Mouse (Mus musculus) liver, postnatal 0 days (tissue): ENCODE measurements around the gene Cfap70. TPM values are rescaled to one million over a fixed set of nuclear protein-coding genes. Genes with fewer than 3 reads are reported as not detected.

Source experiments
- ATAC-seq: fragments of 200-750 bp; cut with Nextera tagmentation; 2 replicates; pipeline ENCODE4 v1.8.0; 2017; ENCODE audit warnings: mild to moderate bottlenecking, moderate library complexity
- DNase-seq: peaks from one replicate; pipeline ENCODE4 v3.0.0-alpha.2; 2016
- H3K27ac ChIP-seq: fragments of 300-500 bp; sonication (generic); 2 replicates; pipeline ENCODE4 v1.5.1; 2014; ENCODE audit warnings: antibody characterized with exemption, moderate library complexity, mild to moderate bottlenecking, low read depth
- H3K27me3 ChIP-seq: fragments of 300-500 bp; sonication (generic); 2 replicates; pipeline ENCODE4 v1.6.1; 2014; ENCODE audit warnings: low read length, control low read depth, mixed read lengths; ENCODE audit not compliant: insufficient read depth
- H3K36me3 ChIP-seq: fragments of 300-500 bp; sonication (generic); replicated peaks from 2 replicates; pipeline ENCODE4 v1.6.1; 2014; ENCODE audit warnings: mild to moderate bottlenecking, control low read depth, low read length, moderate library complexity, mixed read lengths; ENCODE audit not compliant: insufficient read depth
- H3K4me1 ChIP-seq: fragments of 300-500 bp; sonication (generic); 2 replicates; pipeline ENCODE4 v1.6.1; 2014; ENCODE audit warnings: antibody characterized with exemption, mild to moderate bottlenecking, control low read depth; ENCODE audit not compliant: insufficient read depth
- H3K4me2 ChIP-seq: fragments of 300-500 bp; sonication (generic); 2 replicates; pipeline ENCODE4 v1.6.1; 2014; ENCODE audit warnings: low read depth, mild to moderate bottlenecking, low read length, moderate library complexity, mixed read lengths
- H3K4me3 ChIP-seq: fragments of 300-500 bp; sonication (generic); 2 replicates; pipeline ENCODE4 v1.5.1; 2014; ENCODE audit warnings: low read depth, low read length
- H3K9ac ChIP-seq: fragments of 300-500 bp; sonication (generic); replicated peaks from 2 replicates; pipeline ENCODE4 v1.6.1; 2014; ENCODE audit warnings: mild to moderate bottlenecking, moderate library complexity
- H3K9me3 ChIP-seq: fragments of 300-500 bp; sonication (generic); 2 replicates; pipeline ENCODE4 v1.6.1; 2016; ENCODE audit warnings: mild to moderate bottlenecking, control low read depth, low read length, mixed read lengths
- CTCF ChIP-seq: sonication (generic); IDR thresholded peaks from 2 replicates; pipeline ENCODE4 v1.5.1; 2016; ENCODE audit warnings: antibody characterized with exemption, low read depth
- EP300 ChIP-seq: IDR thresholded peaks from 2 replicates; pipeline ENCODE4 v1.6.1; 2016; ENCODE audit warnings: antibody characterized with exemption, low read depth, mild to moderate bottlenecking
- WGBS: fragments of 180-500 bp; shearing (Covaris S2); extraction: QIAGEN DNeasy Blood & Tissue Kit; methylation state at CpG from one replicate; pipeline ENCODE4 v1.1.7; 2014; ENCODE audit not compliant: insufficient replicate concordance; 5-methylcytosine and 5-hydroxymethylcytosine counted together
- polyA plus RNA-seq: library from polyadenylated mRNA; unstranded; fragments of >200 nt; fragmentation: Nextera tagmentation; extraction: Ambion mirVana; gene quantifications from 2 replicates; pipeline ENCODE4 v1.2.1, GENCODE M21; 2015

The Cfap70 gene
- polyA plus RNA-seq, 1 experiment from 2014 or later = 0.11 TPM

DNA sequence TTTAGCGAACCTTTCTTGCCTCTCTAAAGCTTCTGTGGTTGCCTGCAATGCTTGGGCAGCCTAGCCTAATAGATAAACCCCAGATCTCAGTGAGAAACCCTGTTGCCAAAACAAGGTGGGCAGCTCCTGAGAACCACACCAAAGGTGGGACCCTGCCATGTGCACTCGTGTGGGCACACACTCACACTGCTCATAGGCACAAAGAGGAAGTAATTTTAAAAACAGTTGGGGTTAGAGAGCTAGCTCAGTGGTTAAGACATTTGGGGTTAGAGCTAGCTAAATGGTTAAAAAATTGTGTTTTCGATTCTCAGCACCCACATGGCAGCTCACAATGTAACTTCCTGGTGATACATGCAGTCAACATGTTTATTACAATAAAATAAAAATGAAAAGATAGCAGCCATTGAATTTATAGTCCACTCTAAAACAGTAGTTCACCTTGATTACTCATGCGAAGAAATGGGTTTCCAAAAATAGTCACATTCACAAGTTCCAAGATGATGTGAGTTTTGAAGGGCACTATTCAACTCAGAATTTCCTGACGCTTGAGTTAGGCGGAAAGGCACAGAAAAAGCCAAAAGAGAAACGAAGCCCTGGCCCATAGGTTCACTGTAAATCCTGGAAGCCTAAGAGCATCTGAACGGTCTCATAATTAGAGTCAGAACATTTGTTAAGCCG is 72.1 kb downstream of the Cfap70 start:
- Histone ChIP-seq H3K4me3 (no peak overlapping the region), H3K27me3 (no peaks in the 10 kb centered on the region), H3K4me2 (no peak overlapping the region), H3K9ac (no peak overlapping the region), H3K36me3 (peaks cover 36% of the 10 kb centered on the region), H3K9me3 (no peaks in the 10 kb centered on the region), H3K27ac (peak overlapping the region; percentile 48; the same call in 1 of the 2 replicates), H3K4me1 (peaks cover 18% of the 10 kb centered on the region)
- 69% methylated on average over 9 of the region's 9 CpGs for WGBS
- no peak for TF ChIP-seq CTCF
- no peak for TF ChIP-seq EP300
- ATAC-seq = peak; percentile 14; the same call in 1 of the 2 replicates
- DNase-seq = no peak

DNA sequence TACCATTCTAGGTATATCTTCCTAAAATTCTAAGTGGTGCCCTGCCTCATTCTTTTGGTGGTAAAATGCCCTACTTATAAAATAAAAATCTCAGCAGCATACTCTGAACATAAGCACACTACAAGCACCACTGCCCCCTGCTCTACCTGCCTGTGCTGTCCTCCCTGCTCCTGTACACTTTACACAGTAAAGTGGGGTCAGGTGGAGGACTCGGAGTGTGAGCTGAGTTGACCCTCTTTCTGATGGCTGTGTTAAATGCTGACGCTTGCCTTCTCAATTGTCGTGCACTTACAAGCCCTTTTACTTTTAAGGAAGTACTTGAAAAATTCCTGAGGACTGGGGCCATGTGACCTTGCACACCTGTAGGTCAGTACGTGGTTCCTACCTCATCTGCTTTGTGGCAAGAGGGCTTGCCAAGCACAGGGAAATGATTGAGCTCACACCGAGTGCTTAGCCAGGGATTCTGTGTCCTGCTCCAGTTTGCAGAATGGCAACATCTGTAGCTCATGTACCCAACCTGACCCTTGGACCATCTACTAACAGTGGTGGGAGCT is 72.9 kb downstream of the Cfap70 start:
- 0 out of 2 replicates have a peak overlapping the region, but pooled peaks have one; percentile 47 for H3K4me2 ChIP-seq
- no peak for TF ChIP-seq CTCF
- TF ChIP-seq EP300 = no peak
- DNase-seq = no peak

DNA sequence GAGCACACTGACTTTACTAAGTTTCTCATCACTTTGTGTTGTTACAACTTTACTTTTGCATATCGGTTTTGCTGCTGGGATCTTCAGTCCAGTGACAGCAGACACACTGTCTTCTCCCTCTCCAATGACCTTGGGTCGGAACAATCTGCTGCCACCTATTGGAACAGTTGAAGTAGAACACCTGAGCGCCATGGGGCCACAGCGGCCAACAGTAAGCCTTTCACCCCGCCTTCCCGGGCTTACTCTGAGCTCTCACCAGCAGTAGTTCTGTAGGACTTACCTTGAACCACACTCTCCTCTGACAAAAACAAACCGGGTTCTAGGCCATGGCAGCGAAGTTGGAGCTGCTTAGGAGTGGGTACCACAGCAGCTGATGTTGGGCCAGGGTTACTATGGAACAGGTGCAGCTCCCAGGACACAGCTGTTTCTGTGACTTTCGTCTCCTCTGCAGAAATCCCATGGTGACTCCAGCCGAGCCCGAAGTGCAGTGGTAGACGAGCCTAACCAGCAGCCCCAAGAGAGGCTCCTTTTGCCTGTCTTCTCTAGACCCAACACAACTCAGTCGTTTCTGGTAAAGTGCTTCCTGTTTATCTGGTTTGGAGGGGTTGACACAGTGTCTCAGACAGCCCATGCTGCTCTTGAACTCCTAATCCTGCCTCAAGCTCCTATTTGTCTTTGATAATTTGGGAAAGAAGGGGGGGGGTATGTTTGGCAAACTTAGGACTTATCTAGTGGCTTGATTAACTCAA is 73.5 kb downstream of the Cfap70 start:
- H3K4me2 ChIP-seq = peak overlapping the region; percentile 47
- no peak overlapping the region for H3K4me3 ChIP-seq
- WGBS = 22% methylated on average over 13 of the region's 13 CpGs
- no peaks in the 10 kb centered on the region for H3K27me3 ChIP-seq
- ATAC-seq (peak; percentile 83), DNase-seq (peak; percentile 72)
- H3K9me3 ChIP-seq = no peaks in the 10 kb centered on the region
- peak overlapping the region; percentile 48; the same call in 1 of the 2 replicates for H3K27ac ChIP-seq
- peaks cover 24% of the 10 kb centered on the region for H3K36me3 ChIP-seq
- 0 out of 2 replicates have a peak overlapping the region, but pooled peaks have one; percentile 30 for H3K9ac ChIP-seq
- peaks cover 18% of the 10 kb centered on the region for H3K4me1 ChIP-seq
- TF ChIP-seq CTCF = peak; percentile 81
- no peak for TF ChIP-seq EP300

More for the DNA sequence above, 72.9 kb downstream of the Cfap70 start:
- Histone ChIP-seq H3K9ac (no peak overlapping the region), H3K4me1 (peaks cover 18% of the 10 kb centered on the region), H3K9me3 (no peaks in the 10 kb centered on the region), H3K4me3 (no peak overlapping the region), H3K36me3 (peaks cover 29% of the 10 kb centered on the region), H3K27ac (peak overlapping the region; percentile 48; the same call in 1 of the 2 replicates), H3K27me3 (no peaks in the 10 kb centered on the region)
- no peak for ATAC-seq
- 61% methylated on average over 5 of the region's 5 CpGs for WGBS

DNA sequence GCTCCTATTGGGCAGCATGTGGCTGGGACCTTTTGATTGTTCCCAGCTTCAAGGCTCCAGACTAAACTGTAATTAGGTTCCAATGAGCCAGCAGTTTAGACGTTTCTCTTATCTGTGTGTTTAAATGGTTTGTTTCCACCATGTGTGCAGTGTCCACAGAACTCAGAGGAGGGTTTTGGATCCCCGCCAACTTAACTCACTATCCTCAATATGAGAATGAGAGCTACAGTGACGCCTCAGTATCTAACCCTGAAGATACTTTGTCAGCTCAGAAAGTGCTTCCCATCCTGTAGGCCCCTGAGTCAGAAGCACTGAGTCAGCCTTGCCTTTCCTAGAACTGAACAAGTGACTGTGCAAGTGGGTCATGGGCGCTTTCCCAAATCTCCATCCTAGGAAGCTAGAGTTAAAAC is 74.9 kb downstream of the Cfap70 start:
- H3K9me3 ChIP-seq = no peaks in the 10 kb centered on the region
- peak; percentile 66 for ATAC-seq
- TF ChIP-seq CTCF = no peak
- peak; percentile 32; the same call in 1 of the 2 replicates for TF ChIP-seq EP300
- H3K27ac ChIP-seq = no peak overlapping the region; the same call in 1 of the 2 replicates
- H3K27me3 ChIP-seq = no peaks in the 10 kb centered on the region
- peaks cover 18% of the 10 kb centered on the region for H3K4me1 ChIP-seq
- WGBS = 36% methylated on average over 4 of the region's 4 CpGs
- no peak overlapping the region for H3K4me3 ChIP-seq
- no peak overlapping the region for H3K9ac ChIP-seq
- H3K4me2 ChIP-seq = no peak overlapping the region
- DNase-seq = peak; percentile 49
- peaks cover 16% of the 10 kb centered on the region for H3K36me3 ChIP-seq

DNA sequence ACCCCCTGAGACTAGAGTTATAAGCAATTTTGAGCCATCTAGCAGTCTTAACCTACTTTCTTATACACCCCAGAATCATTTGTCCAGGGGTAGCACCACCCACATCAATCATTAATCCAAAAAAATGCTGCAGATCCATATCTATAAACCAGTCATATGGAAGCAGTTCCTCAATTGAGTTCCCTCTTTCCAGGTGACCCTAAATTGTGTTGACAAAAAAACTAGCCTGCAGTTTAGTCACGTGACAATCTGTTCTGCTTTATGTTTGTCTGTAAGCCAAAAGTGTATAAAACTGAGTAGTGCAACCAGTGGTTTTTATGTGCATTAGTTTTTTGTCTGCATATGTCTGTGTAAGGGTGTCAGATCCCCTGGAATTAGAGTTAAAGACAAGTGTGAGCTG is 80.2 kb downstream of the Cfap70 start:
- H3K36me3 ChIP-seq = peaks cover 14% of the 10 kb centered on the region
- 61% methylated on average over 1 of the region's 1 CpGs for whole genome bisulfite sequencing
- no peaks in the 10 kb centered on the region for H3K9me3 ChIP-seq

DNA sequence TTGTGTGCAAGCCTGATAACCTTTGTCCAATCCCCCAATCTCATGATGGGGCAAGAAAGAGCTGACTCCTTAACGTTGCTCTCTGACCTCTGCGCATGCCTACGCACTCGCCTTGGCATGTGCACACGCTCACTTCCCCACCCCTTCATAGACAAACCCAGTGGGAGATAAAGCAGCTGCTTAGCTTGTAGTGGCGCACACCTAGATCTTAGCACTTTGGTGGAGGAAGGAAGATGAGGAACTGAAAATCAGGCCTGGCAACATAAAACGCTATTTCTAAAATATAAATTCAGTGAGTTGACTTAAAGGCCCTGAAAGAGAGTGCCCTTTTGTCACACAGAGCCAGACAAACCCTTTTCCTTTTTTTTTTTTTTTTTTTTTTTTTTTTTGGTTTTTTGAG is 81.2 kb downstream of the Cfap70 start:
- WGBS = 48% methylated on average over 7 of the region's 7 CpGs
- H3K4me3 ChIP-seq = no peak overlapping the region
- no peak overlapping the region for H3K27ac ChIP-seq
- no peaks in the 10 kb centered on the region for H3K9me3 ChIP-seq
- ATAC-seq = peak; percentile 38; the same call in 1 of the 2 replicates
- peaks cover 10% of the 10 kb centered on the region; the same call in 1 of the 2 replicates for H3K36me3 ChIP-seq
- no peak overlapping the region for H3K9ac ChIP-seq
- no peaks in the 10 kb centered on the region for H3K27me3 ChIP-seq
- H3K4me1 ChIP-seq = no peaks in the 10 kb centered on the region
- DNase-seq = no peak
- H3K4me2 ChIP-seq = no peak overlapping the region
- no peak for TF ChIP-seq CTCF
- no peak for TF ChIP-seq EP300

More for the DNA sequence above, 80.2 kb downstream of the Cfap70 start:
- Histone ChIP-seq H3K27ac (no peak overlapping the region), H3K27me3 (no peaks in the 10 kb centered on the region), H3K4me1 (peaks cover under 1% of the 10 kb centered on the region; the same call in 1 of the 2 replicates), H3K4me3 (no peak overlapping the region), H3K4me2 (no peak overlapping the region), H3K9ac (no peak overlapping the region)
- no peak for DNase-seq
- no peak for ATAC-seq
- TF ChIP-seq EP300 (no peak), CTCF (no peak)
